Mouse (Mus musculus) bone marrow, adult 2 months (tissue): ENCODE data around the gene Slc26a11. TPM values are rescaled to one million over a fixed set of nuclear protein-coding genes. Genes with fewer than 3 reads are reported as not detected.

ENCODE experiments used
- H3K27ac ChIP-seq: fragments of 200-500 bp; 2 replicates; pipeline ENCODE4 v1.5.1; 2012; ENCODE audit warnings: low read depth, mild to moderate bottlenecking, control low read depth, inconsistent platforms, low read length; ENCODE audit not compliant: control insufficient read depth, poor library complexity, insufficient read depth
- H3K4me1 ChIP-seq: fragments of 200-500 bp; 2 replicates; pipeline ENCODE4 v1.6.1; 2011; ENCODE audit warnings: low read length; ENCODE audit not compliant: control insufficient read depth, insufficient read depth
- H3K4me3 ChIP-seq: fragments of 200-500 bp; replicated peaks from 2 replicates; pipeline ENCODE3; 2011; ENCODE audit warnings: mild to moderate bottlenecking, low read depth, low read length, control low read depth; ENCODE audit not compliant: control insufficient read depth
- CTCF ChIP-seq: fragments of 200-500 bp; IDR thresholded peaks from 2 replicates; pipeline ENCODE4 v1.5.1; 2011; ENCODE audit warnings: low read length, control low read depth; ENCODE audit not compliant: control insufficient read depth, insufficient read depth
- POLR2A ChIP-seq: fragments of 200-500 bp; IDR thresholded peaks from 2 replicates; pipeline ENCODE4 v1.6.1; 2011; ENCODE audit warnings: low read depth, mild to moderate bottlenecking, control low read depth, low read length, borderline replicate concordance; ENCODE audit not compliant: control insufficient read depth
- WGBS: fragments of 180-500 bp; shearing (Covaris S2); methylation state at CpG from one replicate; pipeline ENCODE4 v1.1.7; 2018; 5-methylcytosine and 5-hydroxymethylcytosine counted together
- polyA plus RNA-seq: library from polyadenylated mRNA; stranded (reverse); fragments of >200 nt; gene quantifications from 2 replicates; pipeline ENCODE4 v1.2.4, GENCODE M21; 2011; ENCODE audit warnings: low replicate concordance; ENCODE audit not compliant: missing spikeins, insufficient read depth, insufficient read length

The Slc26a11 gene
- polyA plus RNA-seq, 1 experiment: 6.2 TPM

DNA sequence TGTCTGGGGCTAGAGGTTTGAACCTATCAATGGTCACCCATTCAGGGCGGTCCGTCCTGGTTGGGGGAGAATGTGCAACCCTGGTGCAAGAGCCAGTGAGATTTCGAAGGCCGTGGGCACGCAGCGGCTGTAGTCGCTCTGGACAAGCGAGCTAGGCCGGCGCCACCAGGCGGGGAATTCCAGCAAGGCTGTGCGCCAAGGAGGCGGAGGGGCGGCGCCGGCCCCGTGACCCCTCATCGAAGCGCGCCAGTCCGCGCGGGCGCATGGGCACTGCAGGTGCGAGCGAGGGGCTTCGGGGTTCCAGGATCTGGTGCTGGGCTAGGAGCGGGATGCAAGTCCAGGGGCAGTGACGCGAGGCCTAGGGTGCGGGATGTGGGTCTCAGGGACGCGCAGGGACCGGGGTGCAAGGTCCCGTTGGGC lies 34.5 kb downstream of the Slc26a11 start:
- Histone ChIP-seq H3K27ac (peak overlapping the region; percentile 94), H3K4me1 (peaks cover 6% of the 10 kb centered on the region), H3K4me3 (peak overlapping the region; percentile 80)
- TF ChIP-seq CTCF: peak; percentile 9; the same call in 1 of the 2 replicates
- TF ChIP-seq POLR2A: peak; percentile 51; the same call in 1 of the 2 replicates
- under 1% methylated on average over 35 of the region's 35 CpGs for WGBS

DNA sequence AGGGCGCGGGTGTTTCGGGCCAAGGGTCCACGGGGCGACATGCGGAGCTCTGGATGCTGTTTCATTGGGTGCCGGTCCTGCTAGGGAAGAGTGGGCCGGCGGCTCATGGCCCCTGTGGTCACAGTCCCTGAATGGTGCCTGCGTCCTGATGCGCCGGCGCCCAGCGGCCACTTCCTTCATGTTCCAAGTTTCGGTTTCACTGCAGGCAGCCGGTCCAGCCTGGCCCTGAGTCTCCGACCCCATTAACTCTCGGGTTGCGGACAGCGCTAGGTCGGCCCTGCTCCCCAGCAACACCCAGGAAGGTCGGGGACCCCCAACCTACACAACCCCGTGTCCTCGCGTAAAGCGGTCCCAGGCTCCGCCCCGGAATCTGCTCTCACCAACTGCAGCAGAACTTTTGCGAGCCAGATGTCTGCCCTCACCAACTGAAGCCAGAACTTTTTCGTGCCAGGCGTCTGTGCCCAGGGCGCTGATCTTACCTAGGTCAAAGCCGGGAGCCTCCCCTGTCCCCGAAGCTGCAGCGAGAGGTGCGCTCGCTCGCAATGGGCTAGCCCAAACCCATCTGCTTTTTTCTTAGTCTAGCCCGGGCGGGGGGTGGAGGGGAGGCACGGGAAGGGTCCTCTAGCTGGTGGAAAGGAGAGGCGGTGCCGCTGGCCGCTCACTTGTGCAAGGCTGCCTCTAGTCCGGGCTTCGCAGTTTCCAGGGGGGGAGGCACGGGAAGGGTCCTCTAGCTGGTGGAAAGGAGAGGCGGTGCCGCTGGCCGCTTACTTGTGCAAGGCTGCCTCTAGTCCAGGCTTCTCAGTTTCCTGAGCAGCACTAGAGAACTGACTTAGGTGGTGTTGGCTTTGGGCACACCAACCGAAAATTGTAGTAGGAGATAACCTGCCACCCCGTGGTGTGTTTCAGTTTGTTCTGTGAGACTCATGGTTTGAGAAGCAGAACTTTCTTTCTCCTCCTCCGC lies 35.2 kb downstream of the Slc26a11 start:
- no peak for TF ChIP-seq CTCF
- peak; percentile 62; the same call in 1 of the 2 replicates for TF ChIP-seq POLR2A
- Histone ChIP-seq H3K4me1 (peaks cover 6% of the 10 kb centered on the region), H3K4me3 (peak overlapping the region; percentile 80), H3K27ac (peak overlapping the region; percentile 94)
- 1% methylated on average over 53 of the region's 53 CpGs for WGBS

DNA sequence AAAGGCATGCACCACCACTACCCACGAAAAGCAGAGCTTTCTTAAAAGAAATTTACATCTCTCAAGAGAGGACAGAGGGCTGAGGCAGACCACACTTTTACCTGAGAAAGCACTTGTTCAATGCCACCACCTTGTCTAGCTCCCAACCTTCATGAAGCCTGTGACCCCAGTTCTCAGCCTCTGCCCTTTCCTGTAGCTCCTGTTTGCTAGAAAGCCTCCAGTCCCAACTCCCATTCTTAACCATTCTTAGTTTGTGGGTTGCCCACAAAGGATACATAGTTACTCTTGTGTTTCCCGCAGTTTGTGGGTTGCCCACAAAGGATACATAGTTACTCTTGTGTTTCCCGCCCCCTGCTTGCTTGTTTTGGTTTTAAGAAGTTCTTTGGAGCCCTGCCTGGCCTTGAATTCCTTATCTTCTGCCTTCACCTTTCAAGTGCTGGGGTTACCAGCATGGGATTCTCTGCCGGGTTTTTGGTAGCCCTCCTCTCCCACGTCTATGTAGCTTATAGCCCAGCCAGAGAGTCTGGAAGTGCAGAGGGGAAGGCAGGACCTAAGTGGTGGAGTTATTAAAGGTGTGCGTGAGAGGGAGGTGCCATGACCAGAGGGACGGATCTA lies 36.1 kb downstream of the Slc26a11 start:
- TF ChIP-seq POLR2A (no peak), CTCF (no peak)
- WGBS: 2% methylated on average over 7 of the region's 7 CpGs
- Histone ChIP-seq H3K27ac (peak overlapping the region; percentile 94), H3K4me1 (peaks cover 6% of the 10 kb centered on the region), H3K4me3 (peak overlapping the region; percentile 80)

DNA sequence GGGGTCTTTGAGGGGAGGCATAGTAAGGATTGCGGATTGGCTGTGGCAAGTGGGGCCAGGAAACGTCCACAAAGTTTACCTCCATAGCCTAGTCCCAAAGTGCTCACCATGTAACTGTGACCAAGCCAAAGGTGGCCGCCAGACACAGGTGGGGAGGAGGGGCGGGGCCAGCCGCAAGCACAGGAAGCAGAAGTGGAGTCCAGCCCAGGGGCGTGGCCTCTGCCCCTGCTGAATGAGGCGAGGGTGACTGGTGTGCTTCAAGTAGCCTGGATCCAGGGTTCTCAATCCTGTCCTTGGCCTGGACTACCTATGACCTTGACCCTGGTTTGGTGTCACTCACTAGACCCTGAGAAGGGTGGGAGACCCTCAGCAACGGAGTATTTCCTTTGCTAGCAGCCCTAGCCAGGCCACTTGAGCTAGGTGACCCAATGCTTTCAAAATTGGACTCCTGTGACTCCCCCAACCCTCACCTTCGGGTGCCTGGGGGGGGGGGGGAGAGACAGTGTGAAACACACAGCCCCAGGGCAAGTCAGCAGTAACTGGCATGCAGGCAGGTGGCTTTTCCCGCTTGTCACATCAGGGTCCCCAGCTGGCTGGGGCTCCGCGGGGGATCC lies 36.8 kb downstream of the Slc26a11 start:
- 3% methylated on average over 12 of the region's 12 CpGs for WGBS
- peak overlapping the region; percentile 62 for H3K4me3 ChIP-seq
- H3K4me1 ChIP-seq: peaks cover 6% of the 10 kb centered on the region
- peak overlapping the region; percentile 94 for H3K27ac ChIP-seq
- TF ChIP-seq POLR2A (peak; percentile 59; the same call in 1 of the 2 replicates), CTCF (no peak)

DNA sequence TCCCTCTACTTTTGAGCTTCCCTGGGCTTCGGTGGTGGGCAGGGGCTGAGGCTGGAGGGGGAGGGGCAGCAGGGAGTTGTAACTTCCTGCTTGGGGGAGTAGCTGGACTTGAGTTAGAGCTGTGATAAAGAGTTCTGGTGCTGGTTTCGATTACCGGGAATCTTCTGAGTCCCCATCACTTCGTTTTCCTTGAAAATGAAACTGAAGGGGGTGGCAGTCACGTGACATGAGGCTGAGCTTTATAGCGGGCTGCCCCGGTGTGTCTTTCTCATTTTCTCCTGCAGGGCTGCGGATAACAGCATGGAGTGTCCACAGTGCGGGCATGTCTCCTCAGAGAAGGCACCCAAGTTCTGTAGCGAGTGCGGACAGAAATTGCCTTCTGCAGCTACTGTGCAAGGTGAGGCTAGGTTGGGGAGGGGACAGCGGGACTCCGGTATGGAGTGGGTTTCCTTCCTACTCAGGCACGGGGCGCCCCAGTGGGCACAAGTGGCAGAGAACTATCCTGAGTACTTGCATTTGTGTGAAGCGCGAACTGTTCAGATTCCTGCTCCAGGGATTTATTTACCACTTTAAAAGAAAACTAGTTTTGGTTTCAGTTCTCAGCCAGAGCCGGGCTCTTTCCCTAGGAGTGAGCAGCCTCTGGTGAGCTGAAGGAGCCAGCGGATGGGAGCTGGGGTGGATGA lies 37.6 kb downstream of the Slc26a11 start, which contains the start of gene Rnf213:
TSS of gene Rnf213 (plus strand) at position 301 of the 683 bp plus-strand sequence.
- under 1% methylated on average over 19 of the region's 19 CpGs for WGBS
- peaks cover 4% of the 10 kb centered on the region for H3K4me1 ChIP-seq
- TF ChIP-seq POLR2A (peak; percentile 41), CTCF (no peak)

DNA sequence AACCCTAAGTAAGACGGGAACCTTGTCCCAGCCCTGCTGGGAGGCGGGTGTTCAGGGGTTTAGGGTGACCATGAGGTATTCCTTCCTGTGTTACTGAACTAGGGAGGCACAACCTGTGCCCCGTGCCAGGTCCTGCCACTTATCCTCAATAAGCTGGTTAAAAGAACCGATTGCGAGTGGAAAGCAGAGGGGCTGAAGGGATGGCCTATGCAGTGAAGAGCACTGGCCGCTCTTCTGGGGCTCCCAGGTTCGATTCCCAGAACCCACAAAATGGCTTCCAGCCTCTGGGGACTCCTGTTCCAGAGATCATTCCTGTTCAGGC lies 38.1 kb downstream of the Slc26a11 start:
- H3K4me3 ChIP-seq: peak overlapping the region; percentile 88
- H3K4me1 ChIP-seq: peaks cover 4% of the 10 kb centered on the region
- no peak for TF ChIP-seq CTCF
- no peak for TF ChIP-seq POLR2A
- H3K27ac ChIP-seq: peak overlapping the region; percentile 63
- WGBS: 2% methylated on average over 7 of the region's 7 CpGs

More for the DNA sequence above, 37.6 kb downstream of the Slc26a11 start, which contains the start of gene Rnf213:
- Histone ChIP-seq H3K4me3 (peak within 1 kb of the TSS; percentile 88), H3K27ac (peak within 1 kb of the TSS; percentile 94)

DNA sequence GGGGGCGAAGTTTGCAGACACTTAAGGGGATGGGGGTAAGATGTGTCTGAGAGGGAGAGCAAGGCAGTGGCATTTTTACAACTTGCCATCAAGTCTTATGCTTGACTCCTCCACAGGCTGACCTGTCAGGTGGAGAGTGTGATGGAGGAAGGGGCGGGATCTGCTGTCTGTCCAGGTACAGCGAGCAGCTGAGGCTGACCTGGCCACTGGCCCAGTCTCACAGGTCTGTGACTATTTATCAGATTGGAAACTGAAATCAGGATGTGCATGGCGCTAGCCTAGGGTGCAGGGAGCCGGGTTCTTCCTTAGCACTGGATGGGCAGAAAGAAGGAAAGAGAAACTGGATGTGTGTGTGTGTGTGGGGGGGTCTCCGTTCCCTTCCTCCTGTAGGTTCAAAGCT lies 38.9 kb downstream of the Slc26a11 start:
- Histone ChIP-seq H3K4me3 (peak overlapping the region; percentile 55), H3K27ac (no peak overlapping the region), H3K4me1 (peaks cover 4% of the 10 kb centered on the region)
- 34% methylated on average over 6 of the region's 6 CpGs for WGBS
- TF ChIP-seq CTCF: no peak
- TF ChIP-seq POLR2A: no peak
